Mouse (Mus musculus) brain, embryonic 14.5 days (tissue): ENCODE data around the gene 2310011J03Rik.

ENCODE experiments used
- CTCF ChIP-seq: fragments of 200-500 bp; IDR thresholded peaks from 2 replicates; pipeline ENCODE4 v1.5.1; 2012; ENCODE audit warnings: inconsistent platforms, mild to moderate bottlenecking, moderate library complexity, borderline replicate concordance; ENCODE audit not compliant: insufficient read depth, insufficient read length; ENCODE audit errors: extremely low read depth
- POLR2A ChIP-seq: fragments of 200-500 bp; IDR thresholded peaks from 2 replicates; pipeline ENCODE4 v1.6.1; 2012; ENCODE audit warnings: mild to moderate bottlenecking, inconsistent platforms, borderline replicate concordance; ENCODE audit not compliant: poor library complexity, insufficient read depth, insufficient read length, severe bottlenecking; ENCODE audit errors: extremely low read depth

- TF ChIP-seq CTCF (no peak), POLR2A (no peak)
Measured at GRCm38 (mm10) chr10:80311560-80311959, 8.8 kb downstream of the 2310011J03Rik start.
